Mouse (Mus musculus) left cerebral cortex, adult 8-10 months (tissue): ENCODE measurements around the gene Gtf2h5. TPM values are rescaled to one million over a fixed set of nuclear protein-coding genes. Genes with fewer than 3 reads are reported as not detected.

Experiments
- DNase-seq, 2 experiments: peaks; one replicate each; pipeline ENCODE4 v3.0.0; 2022; ENCODE audit warnings: low spot score in 2 of 2
- microRNA-seq, 2 experiments: library from miRNA; unstranded; fragments of <30 nt; microRNA quantifications; one replicate each; pipeline ENCODE4 v1.2.0; 2022
- total RNA-seq, 4 experiments: library from RNA; stranded (reverse); gene quantifications; 2 replicates each; pipeline ENCODE4 v1.2.4; 2022

The Gtf2h5 gene
- total RNA-seq, 4 experiments from 2014 or later: 92.8 to 108 (median 103) TPM

- DNase-seq: no peak
Measured at GRCm38 (mm10) chr17:6110956-6111355, 31.4 kb downstream of the Gtf2h5 start.

- no peak for DNase-seq
Measured at GRCm38 (mm10) chr17:6113653-6114052, 34.1 kb downstream of the Gtf2h5 start.

GRCm38 (mm10) chr17:6115085-6115484 lies 35.5 kb downstream of the Gtf2h5 start:
- DNase-seq: no peak

DNA sequence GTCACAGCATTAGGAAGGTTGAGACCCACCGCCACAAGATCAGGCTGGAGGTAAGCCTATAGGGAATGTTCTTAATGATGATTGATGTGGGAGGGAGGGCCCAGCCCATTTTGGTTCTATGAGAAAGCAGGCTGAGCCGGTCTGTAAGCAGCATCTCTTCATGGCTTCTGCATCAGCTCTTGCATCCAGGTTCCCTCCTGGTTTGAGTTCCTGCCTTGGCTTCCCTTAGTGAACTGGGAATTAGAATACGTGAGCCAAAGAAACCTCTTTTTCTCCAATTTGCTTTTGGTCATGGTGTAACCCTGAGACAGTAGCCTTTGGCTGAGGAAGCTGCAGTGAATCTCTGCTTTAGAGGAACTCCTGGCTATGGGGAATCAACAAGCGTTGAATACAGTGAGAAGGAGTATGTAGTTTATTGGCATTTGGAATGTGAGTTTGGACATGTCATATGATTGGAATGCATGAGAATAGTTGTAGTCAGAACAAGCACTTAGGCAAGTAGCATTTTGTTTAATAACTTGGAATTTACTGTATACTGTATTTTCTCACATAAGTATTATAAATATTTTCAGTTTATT lies 37.7 kb downstream of the Gtf2h5 start:
- DNase-seq: no peak

DNA sequence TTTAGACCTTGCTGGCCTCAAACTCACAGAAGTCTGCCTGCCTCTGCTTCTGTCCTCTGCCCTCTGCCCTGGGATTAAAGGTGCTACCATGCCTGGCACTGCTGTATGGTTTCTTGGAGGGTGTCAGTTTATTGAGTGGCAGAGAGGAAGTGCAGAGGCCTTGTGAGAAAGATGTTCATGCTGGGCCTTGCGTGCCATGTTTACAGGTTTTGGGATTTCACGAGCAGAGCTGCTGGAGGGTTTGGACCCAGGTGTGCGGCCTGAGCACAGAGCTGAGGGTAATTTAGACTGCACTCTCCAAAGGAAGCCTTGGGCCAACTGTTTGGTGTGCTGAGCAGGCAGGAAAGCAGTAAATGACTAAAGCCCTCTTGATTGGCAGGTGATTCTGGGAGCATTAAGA lies 38.3 kb downstream of the Gtf2h5 start:
- DNase-seq: no peak

DNA sequence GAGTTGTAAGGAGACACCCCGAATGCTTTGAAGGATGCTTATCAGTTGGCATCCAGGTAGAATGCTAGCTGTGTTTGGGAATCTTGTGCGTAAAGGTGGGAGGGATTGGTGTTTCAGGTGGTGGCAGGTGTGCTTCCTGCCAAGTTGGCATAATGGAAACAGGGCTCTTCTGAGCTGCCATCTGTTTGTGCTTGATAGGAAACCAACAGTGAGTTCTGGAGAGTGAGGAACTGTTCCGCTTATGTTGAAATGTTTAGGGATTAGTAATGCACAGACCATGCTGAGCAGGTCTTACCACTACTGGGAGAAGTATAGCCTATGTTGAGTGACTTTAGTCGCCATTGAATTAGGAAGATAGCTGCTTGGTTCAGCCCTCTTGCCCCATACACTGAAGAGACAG lies 39.3 kb downstream of the Gtf2h5 start:
- DNase-seq: no peak

- no peak for DNase-seq
Measured at GRCm38 (mm10) chr17:6123776-6124175, 44.2 kb downstream of the Gtf2h5 start.

GRCm38 (mm10) chr17:6125441-6125840 lies 45.9 kb downstream of the Gtf2h5 start:
- no peak for DNase-seq

GRCm38 (mm10) chr17:6128039-6128438 lies 48.5 kb downstream of the Gtf2h5 start:
- DNase-seq: no peak

DNA sequence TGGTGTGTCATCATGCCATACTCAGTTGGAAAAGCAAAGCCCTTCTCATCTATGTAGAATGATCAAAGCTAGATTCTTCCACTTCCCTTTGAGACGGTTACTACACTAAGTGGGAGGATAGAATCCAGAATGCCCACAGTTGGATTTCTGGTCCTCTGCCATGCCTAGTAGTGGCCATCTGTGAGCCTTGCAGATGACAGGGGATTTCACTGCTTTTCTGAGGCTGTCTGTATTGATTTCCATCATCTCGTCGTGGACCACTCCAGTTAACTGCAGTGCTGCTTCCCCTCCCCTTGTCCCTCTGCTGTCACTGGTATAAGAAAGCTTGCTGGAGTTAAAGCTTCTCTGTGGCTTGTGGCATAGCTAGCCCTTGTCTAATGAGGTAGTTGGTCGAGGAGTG lies 49.8 kb downstream of the Gtf2h5 start:
- no peak for DNase-seq

DNA sequence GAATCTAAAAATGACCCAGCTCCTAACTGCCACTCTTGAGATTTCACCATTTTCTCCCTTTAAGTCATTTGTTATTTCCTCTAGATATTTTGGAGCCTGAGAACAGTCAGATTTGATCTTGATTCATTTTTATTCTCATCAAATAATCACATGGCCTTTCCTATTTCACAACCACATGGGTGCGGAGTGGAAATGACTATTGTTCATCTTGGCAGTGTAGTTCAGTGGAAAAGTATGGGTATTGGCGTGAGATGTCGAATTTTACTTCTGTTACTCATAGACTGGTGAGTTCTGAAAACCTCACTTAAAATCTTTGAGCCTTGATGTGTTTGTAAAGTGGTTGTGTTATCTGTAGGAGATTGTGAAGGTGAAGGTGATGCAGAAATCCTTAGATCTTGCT lies 51.5 kb downstream of the Gtf2h5 start:
- DNase-seq: no peak

Small RNA genes lying within 50 kb of the gene (microRNA-seq; reads per million reads assigned to microRNA genes)
- 0 reads per million in 2 experiments for gene Gm22774

Other genes with a start within 250 kb of the Gtf2h5 start
- 10 to 100 TPM; 14.5 to 16.2 (median 15.0) TPM for gene Snx9, start 238.5 kb upstream of the Gtf2h5 start, total RNA-seq
- gene Synj2, start 138.5 kb upstream of the Gtf2h5 start, total RNA-seq: 10 to 100 TPM; 71.7 to 93.5 (median 80.3) TPM
- gene Serac1, start within 50 bp of the Gtf2h5 start, total RNA-seq: 10 to 100 TPM; 12.8 to 16.4 (median 14.4) TPM
- gene Tulp4, start 26.7 kb downstream of the Gtf2h5 start, total RNA-seq: 100 to 1,000 TPM; 363 to 430 (median 399) TPM
- 10 to 100 TPM; 54.5 to 65.5 (median 55.5) TPM for gene Tmem181a, start 177.1 kb downstream of the Gtf2h5 start, total RNA-seq
- gene Dynlt1a, start 237.7 kb downstream of the Gtf2h5 start, total RNA-seq: 10 to 100 TPM; 11.3 to 13.8 (median 12.6) TPM